Mouse (Mus musculus): Measurements from ENCODE around the gene Fgf8.

Gene Fgf8

DNA sequence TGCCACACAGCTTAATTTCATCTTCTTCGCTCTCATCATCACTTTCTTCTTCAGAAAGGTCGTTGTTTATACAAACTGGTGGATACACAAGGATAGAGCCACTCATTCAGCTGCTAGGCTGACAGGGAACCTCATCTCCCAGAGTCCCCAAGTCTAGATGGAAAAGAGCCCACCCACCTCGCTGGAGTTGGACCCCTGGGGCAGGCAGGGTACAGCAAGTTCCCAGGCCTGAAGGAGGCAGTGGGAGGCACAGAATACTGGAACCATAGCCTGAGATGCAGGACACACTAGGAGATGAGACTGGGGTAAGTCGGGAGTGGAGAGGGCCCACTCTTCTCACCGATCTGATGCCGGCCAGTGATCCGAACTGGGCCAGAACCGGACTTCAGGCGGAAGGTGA, 5.5 kb upstream of the Fgf8 start:
- no peak for DNase-seq

DNA sequence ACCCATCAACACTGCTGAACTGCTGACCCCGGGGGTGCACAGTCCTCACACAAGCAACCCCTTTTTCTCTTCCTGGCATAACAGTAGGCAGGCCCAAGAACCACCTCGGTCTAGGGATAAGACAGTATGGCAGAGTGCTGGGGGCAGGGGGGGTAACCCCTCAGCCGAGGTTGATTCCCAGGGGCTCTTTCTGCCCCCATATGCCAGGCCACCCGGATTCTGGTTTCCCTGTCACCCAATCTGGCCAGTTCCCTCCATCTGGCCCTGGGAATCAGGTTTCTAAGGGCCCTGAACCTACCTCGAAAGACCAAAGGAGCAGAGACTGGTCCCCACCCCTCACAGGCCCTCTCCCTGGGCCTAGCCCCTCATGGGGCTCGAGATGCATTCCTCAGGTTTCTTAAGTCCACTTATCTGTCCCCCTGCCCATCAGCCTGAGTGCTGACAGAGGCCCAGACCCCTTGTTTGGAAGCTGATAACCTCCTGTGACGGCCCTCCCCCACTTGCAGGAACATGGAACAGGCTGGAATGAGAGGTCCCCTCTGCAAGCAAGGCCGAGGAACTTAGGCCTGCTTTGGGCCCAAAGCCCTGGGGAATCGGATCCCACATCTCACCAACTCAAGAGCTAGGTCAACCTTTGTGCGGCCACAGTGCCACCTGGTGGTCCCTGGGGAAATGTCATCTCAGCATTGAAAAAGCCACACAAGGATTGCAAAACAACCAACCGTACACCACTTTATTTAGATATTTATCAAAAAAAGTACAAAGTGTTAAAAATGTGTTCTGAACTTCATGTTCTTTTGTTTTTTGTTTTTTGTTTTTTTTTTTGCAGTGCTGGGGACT, 4.5 kb upstream of the Fgf8 start:
- DNase-seq, result peak; percentile 86

DNA sequence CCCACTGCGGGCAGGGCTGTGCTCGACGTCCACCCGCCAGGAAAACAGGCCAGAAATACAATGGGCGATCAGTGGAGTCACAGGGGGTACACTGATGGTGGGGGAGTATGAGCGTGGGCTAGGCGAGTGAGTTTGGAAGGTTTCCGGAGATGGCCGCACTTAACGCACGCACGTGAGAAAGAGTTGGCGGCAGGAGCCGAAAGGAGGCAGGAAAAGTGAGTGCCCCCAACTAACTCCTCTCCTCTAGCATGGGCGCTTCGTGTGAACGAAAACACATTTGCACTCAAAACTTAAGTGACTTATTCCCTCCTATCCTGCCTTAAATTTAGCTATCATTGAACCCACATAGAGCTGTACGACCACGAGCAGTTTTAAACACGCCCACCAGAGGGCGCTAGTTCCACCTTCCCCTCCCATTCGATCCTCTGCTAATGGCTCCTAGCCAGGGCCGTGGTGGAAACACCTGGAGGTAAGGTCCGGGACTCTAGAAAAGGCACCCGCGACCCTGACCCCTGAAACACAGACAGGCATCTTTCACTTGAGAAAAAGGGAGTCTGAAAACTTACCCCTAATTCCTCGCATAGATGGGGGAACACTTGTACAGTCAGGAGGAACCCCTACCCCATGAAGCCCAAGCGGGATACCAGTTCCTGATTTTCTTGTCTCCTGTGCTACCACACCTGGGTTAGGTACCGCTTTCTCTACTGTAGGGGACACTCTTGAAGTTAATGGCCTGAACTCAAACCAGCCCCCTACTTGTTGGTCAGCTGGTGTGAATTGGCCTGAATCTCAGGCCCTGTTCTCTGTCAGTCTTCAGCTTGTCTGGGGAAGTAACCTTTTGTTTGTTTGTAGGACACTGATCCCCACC, 3.7 kb upstream of the Fgf8 start:
- peak; percentile 78 for DNase-seq

DNA sequence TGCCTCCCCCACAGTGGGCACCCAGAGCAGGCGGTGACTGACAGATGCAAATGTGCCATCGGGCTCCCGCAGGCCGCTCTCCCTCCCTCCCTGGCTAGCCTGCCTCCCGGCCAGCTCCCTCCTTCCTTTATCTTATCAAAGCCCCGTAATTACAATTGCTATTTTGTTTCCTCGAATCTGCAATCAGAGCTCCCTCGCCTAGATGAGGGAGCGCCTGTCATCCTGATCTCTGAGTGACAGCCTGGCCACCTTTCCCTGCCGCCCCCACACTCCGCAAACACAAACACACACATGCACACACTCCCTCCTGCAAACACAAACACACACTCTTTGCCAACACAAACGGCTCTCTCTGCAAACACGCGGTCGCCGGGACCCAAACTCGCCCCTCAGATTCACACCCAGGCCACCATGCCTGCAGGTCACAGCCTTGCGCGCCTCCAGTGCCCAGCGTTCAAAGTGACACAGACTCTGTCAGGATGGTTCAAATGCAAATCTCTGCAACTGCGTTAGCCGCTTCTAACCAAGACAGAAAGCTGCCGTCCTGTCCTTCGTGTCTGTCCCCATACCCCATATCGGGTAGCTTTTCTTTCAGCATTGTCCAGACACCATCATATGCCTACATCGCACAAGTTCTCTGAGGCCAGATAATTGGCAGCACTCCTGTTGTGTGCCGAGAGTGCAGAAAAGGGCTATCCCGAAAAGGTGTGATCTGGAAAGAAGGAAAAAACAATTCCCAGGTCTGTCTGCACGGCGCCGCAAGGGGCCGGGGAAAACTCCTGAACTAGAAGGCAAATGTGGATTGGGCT, 2.8 kb upstream of the Fgf8 start:
- no peak for DNase-seq

DNA sequence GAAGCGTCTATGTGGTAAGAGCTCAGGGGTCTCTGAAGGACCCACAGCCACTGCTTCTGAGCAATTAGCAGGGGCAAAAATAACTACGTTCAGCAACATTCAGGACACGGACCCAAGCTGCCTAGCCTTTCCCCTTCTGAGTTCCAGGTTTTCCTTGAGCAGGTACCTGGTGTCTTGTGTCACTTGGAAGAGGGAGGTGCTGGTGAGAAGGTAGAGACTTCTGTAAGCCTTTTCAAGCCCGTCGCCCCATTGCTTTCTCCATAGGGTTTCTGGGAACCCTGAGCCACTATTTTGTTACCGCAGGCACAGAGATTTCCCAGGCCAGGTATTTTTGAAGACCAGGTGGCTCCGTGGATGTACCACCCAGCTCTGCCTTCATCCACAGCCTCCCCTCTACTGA, 904 bp upstream of the Fgf8 start:
- DNase-seq, result no peak

DNA sequence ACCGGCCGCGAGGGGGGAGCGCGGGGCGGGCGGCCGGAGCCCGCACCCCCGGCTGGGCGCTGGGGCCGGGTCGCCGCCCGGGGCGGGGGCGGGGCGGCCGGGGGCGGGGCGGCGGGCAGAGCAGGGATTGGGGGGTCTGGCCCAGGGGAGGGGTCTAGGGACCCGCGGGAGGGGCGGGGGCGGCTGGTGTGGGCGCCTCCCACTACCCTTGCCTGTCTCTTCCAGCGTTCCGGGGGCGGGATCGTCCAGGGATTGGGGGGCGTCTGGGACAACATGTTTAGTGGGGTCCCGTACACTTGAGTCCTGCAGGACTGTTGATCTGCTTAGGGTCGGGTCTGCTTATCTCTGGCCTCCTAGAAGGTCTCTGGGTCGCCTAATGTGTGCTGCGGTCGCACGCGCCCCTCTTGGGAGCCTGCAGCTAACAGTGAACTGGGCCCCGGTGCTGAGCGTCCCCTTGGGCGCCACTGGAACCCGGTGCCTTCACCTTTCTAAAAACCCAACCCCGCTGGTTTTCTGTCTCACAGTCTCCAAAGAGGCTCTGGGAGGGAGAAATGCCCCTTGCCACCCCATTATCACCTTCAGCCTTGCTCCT, 365 bp upstream of the Fgf8 start:
- no peak for DNase-seq

DNA sequence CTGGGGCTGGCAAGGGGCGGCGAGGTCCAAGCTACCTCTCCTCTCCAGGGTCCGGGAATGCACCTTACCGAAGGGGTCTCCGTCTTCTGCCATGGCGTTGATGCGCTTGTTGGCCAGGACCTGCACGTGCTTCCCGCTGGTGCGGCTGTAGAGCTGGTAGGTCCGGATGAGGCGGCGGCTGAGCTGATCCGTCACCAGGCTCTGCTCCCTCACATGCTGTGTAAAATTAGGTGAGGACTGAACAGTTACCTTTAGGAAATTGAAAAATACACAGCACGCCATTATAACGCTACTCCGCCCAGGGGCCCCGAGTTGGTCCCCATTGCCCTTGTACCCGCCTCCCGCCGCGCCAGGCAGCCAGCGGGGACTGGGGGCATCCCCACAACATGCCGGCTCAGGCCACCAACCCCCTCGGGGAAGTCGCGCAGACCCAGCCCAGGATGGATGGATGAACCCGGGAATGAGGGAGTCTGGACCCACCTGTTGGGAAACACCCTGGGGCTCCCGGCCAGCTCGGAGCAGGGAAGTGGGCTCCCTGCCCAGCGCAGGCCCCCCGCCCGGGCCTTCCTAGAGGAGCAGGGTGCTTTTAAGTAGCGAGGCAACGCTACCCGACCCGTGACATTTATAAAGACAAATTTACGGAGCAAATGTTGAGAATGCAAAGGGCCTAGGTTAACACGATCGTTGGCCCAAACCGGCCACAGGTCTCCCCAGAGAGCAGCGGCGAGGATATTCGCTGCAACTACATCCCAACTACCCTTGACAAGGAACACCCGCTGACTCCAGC, 1.1 kb downstream of the Fgf8 start:
- no peak for DNase-seq

DNA sequence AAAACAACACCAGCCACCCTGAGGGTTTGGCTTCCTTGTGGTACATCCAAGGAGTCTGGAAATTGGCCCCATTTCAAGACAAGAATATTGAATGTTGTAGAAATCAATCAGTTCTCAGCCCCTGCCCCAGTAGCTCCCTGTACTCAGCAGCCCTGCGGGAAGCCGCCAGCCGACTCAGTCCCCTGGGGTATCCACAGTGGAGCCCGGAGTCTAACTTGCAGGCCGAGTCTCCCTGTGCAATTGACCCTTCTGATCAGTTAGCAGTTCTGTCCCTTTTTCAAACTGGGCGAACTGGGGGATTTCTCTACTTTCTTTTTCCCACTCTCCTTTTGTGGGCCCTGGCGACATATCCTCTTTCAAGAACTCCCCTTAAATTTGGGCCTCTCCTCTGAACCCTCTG, 1.9 kb downstream of the Fgf8 start:
- DNase-seq, result no peak

DNA sequence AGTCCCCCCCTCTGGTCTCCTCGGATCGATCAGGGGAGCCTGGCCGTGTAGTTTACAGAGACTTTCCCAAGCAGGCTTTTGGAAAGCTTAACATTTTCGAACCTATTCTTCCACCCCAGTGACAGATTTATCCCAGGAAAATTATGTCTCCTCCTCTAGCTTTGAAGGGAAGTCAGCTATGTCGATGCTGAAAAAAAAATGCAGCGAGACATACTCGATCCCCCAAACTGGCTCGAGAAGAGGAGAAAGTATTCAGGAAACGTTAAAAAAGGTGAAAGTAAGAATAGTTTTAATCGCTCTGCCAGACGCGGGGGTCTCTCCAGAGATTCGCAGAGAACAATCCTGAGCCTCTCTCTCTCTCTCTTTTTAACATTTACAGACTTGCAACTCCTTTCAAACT, 2.5 kb downstream of the Fgf8 start:
- DNase-seq, result no peak

DNA sequence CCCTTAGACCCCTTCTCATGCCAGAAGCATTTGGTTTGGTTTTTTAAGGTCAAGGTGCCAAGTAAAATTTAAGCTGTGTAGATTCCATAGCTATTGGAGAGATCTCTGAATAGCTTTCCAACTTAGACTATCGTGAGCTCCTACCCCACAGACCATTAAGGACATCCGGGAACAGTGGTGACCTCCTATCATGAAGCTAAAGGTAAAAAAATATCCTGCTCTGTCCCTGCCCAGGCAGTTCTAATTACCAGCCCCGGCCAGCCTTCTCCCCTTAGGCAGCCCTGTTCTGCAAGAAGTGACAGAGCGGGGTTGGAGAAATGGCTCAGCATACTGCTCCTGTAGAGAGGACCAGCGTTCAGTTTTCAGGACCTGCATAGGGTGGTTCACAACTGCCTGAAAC, 4.2 kb downstream of the Fgf8 start:
- no peak for DNase-seq

DNA sequence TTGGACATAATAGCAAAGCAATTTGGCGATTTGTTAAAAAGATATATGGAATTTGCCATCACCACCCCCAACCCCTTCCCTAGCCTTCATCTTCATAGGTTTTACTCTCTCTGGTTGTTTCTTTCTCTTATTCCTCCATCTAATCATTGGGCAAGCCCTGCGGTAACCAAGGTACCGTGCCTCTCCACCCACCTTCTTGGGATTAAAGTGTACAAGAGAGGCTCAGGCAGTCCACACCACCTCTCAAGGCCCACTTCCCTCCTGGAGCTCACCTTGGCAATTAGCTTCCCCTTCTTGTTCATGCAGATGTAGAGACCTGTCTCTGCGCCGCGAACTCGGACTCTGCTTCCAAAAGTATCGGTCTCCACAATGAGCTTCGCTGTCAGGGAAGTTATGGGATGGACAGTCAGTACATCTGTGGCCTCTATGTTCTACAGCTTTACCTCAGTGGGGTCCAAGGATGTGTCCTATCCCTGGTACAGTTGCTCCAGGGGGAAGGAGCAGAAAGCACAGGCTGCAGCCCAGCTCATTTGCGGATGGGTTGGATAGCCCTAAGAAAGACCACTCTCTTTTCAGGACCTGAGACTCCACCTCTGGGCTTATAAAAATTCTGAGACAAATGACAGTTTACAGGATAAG, 4.8 kb downstream of the Fgf8 start:
- no peak for DNase-seq

DNA sequence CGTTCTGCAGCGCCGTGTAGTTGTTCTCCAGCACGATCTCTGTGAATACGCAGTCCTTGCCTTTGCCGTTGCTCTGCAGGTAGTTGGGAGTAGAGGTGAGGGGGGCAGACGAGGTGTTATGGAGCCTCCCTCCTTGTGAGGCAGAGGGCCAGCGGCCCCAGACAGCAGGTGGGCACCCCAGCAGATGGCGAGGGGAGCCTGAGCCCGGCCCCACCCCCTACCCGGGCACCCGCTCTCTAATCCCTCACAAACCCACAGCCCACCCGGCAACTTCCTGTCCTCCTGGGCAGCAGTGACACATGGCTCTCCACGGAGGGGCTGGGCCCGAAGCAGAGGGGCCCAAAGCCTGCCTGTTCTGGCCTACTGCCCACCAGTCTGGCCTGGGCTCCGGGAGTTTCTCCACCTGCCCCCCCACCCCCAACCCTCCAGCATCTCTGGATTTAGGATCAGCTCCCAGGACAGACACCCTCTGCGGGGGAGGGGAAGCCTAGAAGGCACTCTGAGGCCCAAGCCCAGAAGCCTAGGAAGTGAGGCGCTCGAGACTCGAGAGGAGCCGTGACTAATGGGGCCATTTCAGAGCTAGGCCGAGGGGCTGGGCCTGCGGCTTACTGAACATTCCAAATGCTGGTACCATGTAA, 5.4 kb downstream of the Fgf8 start:
- DNase-seq, result no peak

DNA sequence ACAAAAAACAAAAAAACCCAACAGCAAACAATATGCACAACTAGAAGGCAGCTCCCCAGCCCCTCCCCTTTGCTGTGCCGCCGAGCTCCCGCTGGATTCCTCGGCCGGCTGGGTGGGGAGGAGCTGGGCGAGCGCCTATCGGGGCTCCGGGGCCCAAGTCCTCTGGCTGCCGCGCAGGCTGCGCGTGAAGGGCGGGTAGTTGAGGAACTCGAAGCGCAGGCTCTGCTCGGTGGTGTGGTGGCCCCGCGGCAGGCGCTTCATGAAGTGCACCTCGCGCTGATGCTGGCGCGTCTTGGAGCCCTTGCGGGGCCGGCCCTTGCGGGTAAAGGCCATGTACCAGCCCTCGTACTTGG, 5.9 kb downstream of the Fgf8 start:
- DNase-seq, result no peak

DNA sequence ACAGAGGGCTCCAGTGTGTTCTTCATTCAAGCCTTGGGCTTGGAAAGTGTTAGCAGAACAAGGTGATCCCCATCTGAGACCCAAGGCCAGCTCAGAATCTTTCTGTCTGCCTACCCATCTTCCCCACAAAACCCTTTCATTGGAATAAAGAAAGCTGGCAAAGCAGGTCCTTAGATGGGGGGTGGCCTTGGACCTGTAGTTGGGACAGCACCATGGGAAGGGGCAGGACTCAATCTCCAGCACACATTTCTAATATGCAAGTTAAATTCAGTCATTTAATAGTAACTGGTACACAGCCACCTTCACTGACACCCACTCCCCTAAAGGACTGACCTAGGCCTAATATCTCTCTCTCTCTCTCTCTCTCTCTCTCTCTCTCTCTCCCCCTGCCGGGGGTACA, 6.5 kb downstream of the Fgf8 start:
- DNase-seq, result no peak

DNA sequence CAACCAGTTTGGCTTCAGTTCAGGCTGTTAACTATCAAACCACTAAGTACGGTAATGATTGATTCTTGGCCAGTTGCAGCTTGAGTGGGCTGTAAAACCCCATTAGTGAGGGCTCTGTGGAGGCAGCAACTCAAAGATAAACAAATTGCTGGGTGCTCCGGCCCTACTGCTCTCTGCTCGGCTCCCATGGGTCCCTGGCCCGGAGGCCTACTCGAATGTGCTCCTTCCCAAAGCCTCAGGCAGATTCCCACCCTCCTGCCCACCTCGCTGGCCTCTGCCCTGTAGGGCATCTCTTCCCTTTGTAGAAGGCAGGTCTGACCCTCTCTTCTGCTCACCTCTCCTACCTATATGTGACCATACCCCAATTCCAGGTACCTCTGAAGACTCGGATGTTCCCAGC, 8.0 kb downstream of the Fgf8 start:
- DNase-seq, result no peak

DNA sequence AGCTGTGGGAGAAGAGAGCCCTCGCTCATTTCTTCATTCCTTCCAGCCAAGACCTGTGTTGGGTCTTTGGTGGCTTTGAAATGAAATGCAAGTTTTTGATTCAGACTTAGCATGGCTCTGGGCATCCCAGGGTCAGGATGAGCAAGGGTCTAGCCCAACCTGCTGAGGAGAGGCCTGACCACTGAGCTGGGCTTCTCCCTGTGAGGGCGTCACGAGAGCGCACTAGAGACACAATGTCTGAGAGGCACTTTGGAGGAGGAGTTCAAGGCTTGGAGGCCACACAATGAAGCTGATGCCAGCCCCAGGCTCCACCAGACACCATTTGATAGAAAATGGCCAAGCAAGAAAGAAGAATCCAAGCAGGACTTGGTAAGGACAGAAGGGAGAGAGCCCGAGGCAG, 8.5 kb downstream of the Fgf8 start:
- DNase-seq, result no peak

DNA sequence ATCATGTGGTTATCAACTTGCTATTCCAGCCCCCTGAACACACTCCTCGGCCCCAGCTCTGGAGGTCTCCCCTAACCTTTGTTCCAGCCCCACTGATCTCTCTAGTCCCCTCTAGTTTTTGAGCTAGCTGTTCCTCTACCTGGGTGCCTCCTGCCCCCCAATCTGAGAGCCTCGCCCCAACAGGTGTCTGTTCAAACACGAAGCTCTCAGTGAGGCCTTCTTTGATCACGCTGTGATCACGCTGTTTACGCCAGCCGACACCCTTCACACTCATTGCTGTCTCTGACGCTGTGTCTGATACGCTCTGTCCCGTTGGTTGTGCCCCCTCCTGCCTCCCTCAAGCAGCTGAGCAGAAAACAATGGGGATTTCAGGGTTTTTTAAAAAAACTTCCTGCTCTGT, 9.2 kb downstream of the Fgf8 start:
- no peak for DNase-seq

DNA sequence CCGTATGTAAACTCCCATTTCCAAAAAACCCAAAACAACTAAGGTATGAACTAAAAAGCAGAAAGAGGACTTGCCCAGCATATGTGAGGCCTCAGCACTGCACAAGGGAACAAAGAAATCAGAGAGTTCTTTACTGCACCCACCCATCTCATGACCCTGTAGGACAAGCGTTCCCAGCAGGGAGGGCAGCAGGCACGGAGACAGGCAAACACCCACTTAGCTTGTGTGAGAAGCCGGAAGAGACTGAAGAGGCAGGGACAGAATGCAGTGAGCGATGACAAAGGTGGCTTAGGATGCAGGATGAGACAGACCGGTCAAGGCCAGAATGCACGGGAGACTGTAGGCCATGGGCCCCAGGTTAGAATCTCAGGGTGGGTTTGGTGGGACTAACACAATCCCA, 11.1 kb downstream of the Fgf8 start:
- no peak for DNase-seq

DNA sequence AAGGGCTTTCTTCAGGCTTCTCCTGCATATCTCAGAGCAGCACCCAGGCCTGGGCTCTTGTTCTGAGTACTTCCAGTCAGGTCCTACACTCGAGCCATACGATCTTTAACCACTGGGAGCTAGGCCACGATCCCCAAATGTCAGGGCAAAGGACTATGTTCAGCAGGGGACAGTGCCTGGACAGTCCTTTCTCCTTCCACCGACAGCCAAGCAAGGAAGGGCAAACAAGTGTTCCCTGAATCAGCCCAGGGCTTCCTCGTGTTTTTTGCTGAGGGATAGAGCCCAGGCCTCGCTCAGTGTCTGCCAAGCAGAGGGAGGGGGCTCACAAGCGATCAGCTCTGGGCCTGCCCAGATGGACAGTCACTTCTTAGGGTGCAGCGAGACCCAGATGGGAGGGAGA, 12.7 kb downstream of the Fgf8 start:
- DNase-seq, result no peak

DNA sequence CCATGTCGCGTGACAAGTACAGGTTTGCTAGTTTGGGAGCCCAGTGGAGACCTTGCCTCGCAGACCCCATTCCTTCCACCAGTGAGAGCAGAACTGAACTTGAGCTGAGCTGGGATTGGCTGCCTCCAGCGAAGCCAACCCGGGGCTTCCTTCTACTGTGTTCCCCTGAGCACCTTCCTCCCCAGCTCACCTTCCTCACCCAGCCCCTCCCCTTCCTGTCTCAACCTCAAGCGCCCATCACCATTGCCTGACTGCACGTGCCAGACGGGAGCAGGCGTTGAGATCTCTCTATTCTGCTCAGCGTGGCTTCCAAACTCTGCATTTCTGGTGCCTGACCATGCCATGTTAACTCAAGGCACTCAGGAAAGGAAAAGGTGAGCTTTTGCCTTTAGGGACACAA, 15.5 kb downstream of the Fgf8 start:
- DNase-seq, result no peak

DNA sequence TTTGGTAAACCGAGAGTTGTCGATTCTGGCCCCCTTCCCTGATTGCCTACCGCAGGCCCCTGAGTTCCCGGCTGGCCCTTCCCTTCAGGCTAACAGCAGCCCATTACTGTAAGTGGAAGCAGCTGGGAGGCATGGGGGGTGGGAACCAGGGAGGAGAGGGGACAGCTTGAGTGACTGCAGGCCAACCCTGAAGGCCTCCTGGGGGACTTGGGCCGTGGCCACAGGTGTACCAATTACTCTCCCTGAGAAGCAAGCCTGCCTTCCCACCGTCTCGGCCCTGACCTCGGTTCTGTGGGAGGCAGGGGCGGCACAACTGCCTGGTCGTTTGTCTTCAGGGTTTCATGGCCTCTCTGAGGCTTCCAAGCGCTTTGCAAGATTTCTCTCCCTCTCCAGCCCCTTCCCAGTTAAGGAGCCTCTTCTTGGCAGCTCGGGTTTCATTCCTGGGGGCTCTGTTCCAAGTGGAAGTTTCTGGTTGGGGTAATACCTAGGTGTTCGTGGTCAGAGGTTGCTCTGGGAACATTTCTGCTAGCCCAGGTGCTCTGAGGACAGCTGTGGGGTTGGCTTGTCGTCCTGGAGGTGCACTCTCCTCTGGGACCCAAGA, 16.9 kb downstream of the Fgf8 start:
- DNase-seq, result no peak
